Mouse (Mus musculus): ENCODE results near the gene B4galt1. TPM values are rescaled to one million over a fixed set of nuclear protein-coding genes. Genes with fewer than 3 reads are reported as not detected.

Gene B4galt1
- polyA plus RNA-seq, 1 experiment: 40.7 TPM

- peak overlapping the region; percentile 90 for H3K27ac ChIP-seq (ENCODE audit: insufficient read depth, low read length)
- no peak for TF ChIP-seq EP300 (IDR thresholded peaks at IDR 0.05; ENCODE audit: insufficient read depth, low read depth, low read length)
- no peak for TF ChIP-seq CTCF (IDR thresholded peaks at IDR 0.05; ENCODE audit: low read depth, low read length)
- no peak for TF ChIP-seq POLR2A (IDR thresholded peaks at IDR 0.05; ENCODE audit: insufficient read depth, low read length)
- H3K9me3 ChIP-seq (replicated peaks; ENCODE audit: control insufficient read depth, insufficient read depth, low read length, poor library complexity, severe bottlenecking): no peaks in the 10 kb centered on the region
- H3K4me3 ChIP-seq (ENCODE audit: low read depth, low read length): no peak overlapping the region
- H3K9ac ChIP-seq (ENCODE audit: low read depth, poor library complexity, severe bottlenecking): no peak overlapping the region
- no peaks in the 10 kb centered on the region for H3K36me3 ChIP-seq (ENCODE audit: control insufficient read depth, insufficient read depth, low read length, poor library complexity, severe bottlenecking)
- H3K4me1 ChIP-seq (ENCODE audit: control insufficient read depth, insufficient read depth, low read length): peaks cover 3% of the 10 kb centered on the region
- H3K27me3 ChIP-seq (ENCODE audit: control insufficient read depth, insufficient read depth, low read length, poor library complexity, severe bottlenecking): no peaks in the 10 kb centered on the region
Measured at GRCm38 (mm10) chr4:40830530-40830929, 23.3 kb downstream of the B4galt1 start.

- TF ChIP-seq CTCF (IDR thresholded peaks at IDR 0.05; ENCODE audit: low read depth, low read length): no peak
- TF ChIP-seq POLR2A (IDR thresholded peaks at IDR 0.05; ENCODE audit: insufficient read depth, low read length): no peak
- TF ChIP-seq EP300 (IDR thresholded peaks at IDR 0.05; ENCODE audit: insufficient read depth, low read depth, low read length): peak; percentile 88
- Histone ChIP-seq H3K27ac (ENCODE audit: insufficient read depth, low read length) (peak overlapping the region; percentile 92), H3K36me3 (ENCODE audit: control insufficient read depth, insufficient read depth, low read length, poor library complexity, severe bottlenecking) (no peaks in the 10 kb centered on the region), H3K4me3 (ENCODE audit: low read depth, low read length) (no peak overlapping the region), H3K27me3 (ENCODE audit: control insufficient read depth, insufficient read depth, low read length, poor library complexity, severe bottlenecking) (no peaks in the 10 kb centered on the region), H3K9me3 (replicated peaks; ENCODE audit: control insufficient read depth, insufficient read depth, low read length, poor library complexity, severe bottlenecking) (no peaks in the 10 kb centered on the region), H3K4me1 (ENCODE audit: control insufficient read depth, insufficient read depth, low read length) (peaks cover 2% of the 10 kb centered on the region), H3K9ac (ENCODE audit: low read depth, poor library complexity, severe bottlenecking) (no peak overlapping the region)
Measured at GRCm38 (mm10) chr4:40829654-40830400, 24.0 kb downstream of the B4galt1 start.

DNA sequence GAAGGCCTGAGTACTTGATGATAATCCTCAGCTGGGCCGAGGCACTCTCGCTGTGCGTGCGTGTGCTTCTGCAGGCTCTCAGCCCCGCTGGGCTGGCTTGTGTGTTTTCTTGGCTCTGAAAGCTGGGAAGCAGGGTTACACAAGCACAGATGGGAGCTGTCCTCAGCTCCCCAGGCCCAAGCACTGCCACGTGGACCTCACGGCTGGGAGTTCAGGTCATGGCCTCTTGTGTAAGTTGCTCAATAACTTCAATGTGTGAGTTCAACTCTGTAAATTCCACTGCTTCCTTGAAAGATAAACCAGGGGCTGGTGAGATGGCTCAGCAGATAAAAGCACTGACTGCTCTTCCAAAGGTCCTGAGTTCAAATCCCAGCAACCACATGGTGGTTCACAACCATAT, 24.9 kb downstream of the B4galt1 start:
- no peaks in the 10 kb centered on the region for H3K36me3 ChIP-seq (ENCODE audit: control insufficient read depth, insufficient read depth, low read length, poor library complexity, severe bottlenecking)
- H3K9ac ChIP-seq (ENCODE audit: low read depth, poor library complexity, severe bottlenecking): no peak overlapping the region
- H3K27me3 ChIP-seq (ENCODE audit: control insufficient read depth, insufficient read depth, low read length, poor library complexity, severe bottlenecking): no peaks in the 10 kb centered on the region
- no peak for TF ChIP-seq POLR2A (IDR thresholded peaks at IDR 0.05; ENCODE audit: insufficient read depth, low read length)
- TF ChIP-seq EP300 (IDR thresholded peaks at IDR 0.05; ENCODE audit: insufficient read depth, low read depth, low read length): no peak
- no peak for TF ChIP-seq CTCF (IDR thresholded peaks at IDR 0.05; ENCODE audit: low read depth, low read length)
- H3K4me3 ChIP-seq (ENCODE audit: low read depth, low read length): no peak overlapping the region
- no peaks in the 10 kb centered on the region for H3K9me3 ChIP-seq (replicated peaks; ENCODE audit: control insufficient read depth, insufficient read depth, low read length, poor library complexity, severe bottlenecking)
- no peak overlapping the region for H3K27ac ChIP-seq (ENCODE audit: insufficient read depth, low read length)
- H3K4me1 ChIP-seq (ENCODE audit: control insufficient read depth, insufficient read depth, low read length): peaks cover 7% of the 10 kb centered on the region

- H3K36me3 ChIP-seq (ENCODE audit: control insufficient read depth, insufficient read depth, low read length, poor library complexity, severe bottlenecking): no peaks in the 10 kb centered on the region
- H3K9me3 ChIP-seq (replicated peaks; ENCODE audit: control insufficient read depth, insufficient read depth, low read length, poor library complexity, severe bottlenecking): no peaks in the 10 kb centered on the region
- H3K27ac ChIP-seq (ENCODE audit: insufficient read depth, low read length): no peak overlapping the region
- no peak for TF ChIP-seq CTCF (IDR thresholded peaks at IDR 0.05; ENCODE audit: low read depth, low read length)
- no peak for TF ChIP-seq EP300 (IDR thresholded peaks at IDR 0.05; ENCODE audit: insufficient read depth, low read depth, low read length)
- no peak for TF ChIP-seq POLR2A (IDR thresholded peaks at IDR 0.05; ENCODE audit: insufficient read depth, low read length)
- no peak overlapping the region for H3K9ac ChIP-seq (ENCODE audit: low read depth, poor library complexity, severe bottlenecking)
- no peak overlapping the region for H3K4me3 ChIP-seq (ENCODE audit: low read depth, low read length)
- H3K4me1 ChIP-seq (ENCODE audit: control insufficient read depth, insufficient read depth, low read length): peaks cover 14% of the 10 kb centered on the region
- H3K27me3 ChIP-seq (ENCODE audit: control insufficient read depth, insufficient read depth, low read length, poor library complexity, severe bottlenecking): no peaks in the 10 kb centered on the region
Measured at GRCm38 (mm10) chr4:40827926-40828325, 25.9 kb downstream of the B4galt1 start.

DNA sequence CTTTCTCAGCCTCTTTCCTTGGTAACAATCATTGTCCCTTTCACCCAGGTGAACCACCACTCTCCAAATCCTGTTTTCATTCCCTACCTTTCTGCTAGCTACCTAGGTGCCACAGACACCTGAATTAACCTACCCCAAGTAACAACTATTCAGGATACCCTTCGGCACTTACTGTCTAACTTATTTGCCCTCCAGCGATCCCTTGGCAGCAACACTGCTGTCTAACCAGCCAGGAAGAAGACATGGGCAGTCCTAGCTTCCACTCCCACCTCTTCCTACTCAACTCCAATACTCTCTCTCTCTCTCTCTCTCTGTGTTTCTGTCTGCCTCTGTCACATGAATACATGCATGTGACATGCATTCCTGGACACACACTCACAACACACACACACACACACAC, 27.0 kb downstream of the B4galt1 start:
- Histone ChIP-seq H3K27me3 (ENCODE audit: control insufficient read depth, insufficient read depth, low read length, poor library complexity, severe bottlenecking) (no peaks in the 10 kb centered on the region), H3K36me3 (ENCODE audit: control insufficient read depth, insufficient read depth, low read length, poor library complexity, severe bottlenecking) (no peaks in the 10 kb centered on the region), H3K9ac (ENCODE audit: low read depth, poor library complexity, severe bottlenecking) (no peak overlapping the region), H3K9me3 (replicated peaks; ENCODE audit: control insufficient read depth, insufficient read depth, low read length, poor library complexity, severe bottlenecking) (no peaks in the 10 kb centered on the region), H3K4me1 (ENCODE audit: control insufficient read depth, insufficient read depth, low read length) (peaks cover 14% of the 10 kb centered on the region), H3K27ac (ENCODE audit: insufficient read depth, low read length) (no peak overlapping the region), H3K4me3 (ENCODE audit: low read depth, low read length) (no peak overlapping the region)
- no peak for TF ChIP-seq POLR2A (IDR thresholded peaks at IDR 0.05; ENCODE audit: insufficient read depth, low read length)
- TF ChIP-seq EP300 (IDR thresholded peaks at IDR 0.05; ENCODE audit: insufficient read depth, low read depth, low read length): no peak

- no peaks in the 10 kb centered on the region for H3K9me3 ChIP-seq (replicated peaks; ENCODE audit: control insufficient read depth, insufficient read depth, low read length, poor library complexity, severe bottlenecking)
- H3K4me3 ChIP-seq (ENCODE audit: low read depth, low read length): no peak overlapping the region
- H3K4me1 ChIP-seq (ENCODE audit: control insufficient read depth, insufficient read depth, low read length): peaks cover 14% of the 10 kb centered on the region
- no peak overlapping the region for H3K27ac ChIP-seq (ENCODE audit: insufficient read depth, low read length)
- H3K27me3 ChIP-seq (ENCODE audit: control insufficient read depth, insufficient read depth, low read length, poor library complexity, severe bottlenecking): no peaks in the 10 kb centered on the region
- TF ChIP-seq EP300 (IDR thresholded peaks at IDR 0.05; ENCODE audit: insufficient read depth, low read depth, low read length) (no peak), CTCF (IDR thresholded peaks at IDR 0.05; ENCODE audit: low read depth, low read length) (no peak), POLR2A (IDR thresholded peaks at IDR 0.05; ENCODE audit: insufficient read depth, low read length) (no peak)
- H3K9ac ChIP-seq (ENCODE audit: low read depth, poor library complexity, severe bottlenecking): no peak overlapping the region
- no peaks in the 10 kb centered on the region for H3K36me3 ChIP-seq (ENCODE audit: control insufficient read depth, insufficient read depth, low read length, poor library complexity, severe bottlenecking)
Measured at GRCm38 (mm10) chr4:40825981-40826380, 27.8 kb downstream of the B4galt1 start.

All from ES-Bruce4 (cell line).